Mouse (Mus musculus): ENCODE measurements around the gene Cul3. TPM values are rescaled to one million over a fixed set of nuclear protein-coding genes. Genes with fewer than 3 reads are reported as not detected.

Cul3 gene
- polyA plus RNA-seq, 1 experiment = 15.3 TPM

- Histone ChIP-seq H3K36me3 (ENCODE audit: control insufficient read depth, insufficient read depth, low read length) (no peaks in the 10 kb centered on the region), H3K4me1 (replicated peaks; ENCODE audit: control insufficient read depth, insufficient read depth, low read length) (peaks cover 4% of the 10 kb centered on the region), H3K27me3 (ENCODE audit: control insufficient read depth, insufficient read depth, low read length) (no peaks in the 10 kb centered on the region), H3K4me3 (ENCODE audit: control insufficient read depth, insufficient read depth, low read length) (no peak overlapping the region), H3K27ac (ENCODE audit: control insufficient read depth, insufficient read depth, low read length) (no peak overlapping the region)
- no peak for TF ChIP-seq CTCF (IDR thresholded peaks at IDR 0.05; ENCODE audit: borderline replicate concordance, control insufficient read depth, extremely low read depth, insufficient read depth, low read length, poor library complexity)
- no peak for TF ChIP-seq POLR2A (IDR thresholded peaks at IDR 0.05; ENCODE audit: control insufficient read depth, extremely low read depth, insufficient read depth, low read length, poor library complexity)
- DNase-seq = no peak
- 94% methylated on average over 11 of the region's 11 CpGs for WGBS
These were observed 103.2 kb downstream of the Cul3 start for GRCm38 (mm10) chr1:80236951-80237702.

GRCm38 (mm10) chr1:80236126-80236525 lies 104.2 kb downstream of the Cul3 start:
- 86% methylated on average over 1 of the region's 1 CpGs for WGBS

GRCm38 (mm10) chr1:80230612-80231011 lies 109.7 kb downstream of the Cul3 start:
- no peak for TF ChIP-seq CTCF (IDR thresholded peaks at IDR 0.05; ENCODE audit: borderline replicate concordance, control insufficient read depth, extremely low read depth, insufficient read depth, low read length, poor library complexity)
- TF ChIP-seq POLR2A (IDR thresholded peaks at IDR 0.05; ENCODE audit: control insufficient read depth, extremely low read depth, insufficient read depth, low read length, poor library complexity) = no peak
- Histone ChIP-seq H3K27me3 (ENCODE audit: control insufficient read depth, insufficient read depth, low read length) (no peaks in the 10 kb centered on the region), H3K36me3 (ENCODE audit: control insufficient read depth, insufficient read depth, low read length) (no peaks in the 10 kb centered on the region), H3K27ac (ENCODE audit: control insufficient read depth, insufficient read depth, low read length) (no peak overlapping the region), H3K4me1 (replicated peaks; ENCODE audit: control insufficient read depth, insufficient read depth, low read length) (no peaks in the 10 kb centered on the region), H3K4me3 (ENCODE audit: control insufficient read depth, insufficient read depth, low read length) (no peak overlapping the region)
- 53% methylated on average over 1 of the region's 1 CpGs for WGBS
- no peak for DNase-seq

More at GRCm38 (mm10) chr1:80236126-80236525, 104.2 kb downstream of the Cul3 start:
- no peaks in the 10 kb centered on the region for H3K36me3 ChIP-seq (ENCODE audit: control insufficient read depth, insufficient read depth, low read length)
- no peak overlapping the region for H3K4me3 ChIP-seq (ENCODE audit: control insufficient read depth, insufficient read depth, low read length)
- peaks cover 4% of the 10 kb centered on the region for H3K4me1 ChIP-seq (replicated peaks; ENCODE audit: control insufficient read depth, insufficient read depth, low read length)
- no peak for TF ChIP-seq CTCF (IDR thresholded peaks at IDR 0.05; ENCODE audit: borderline replicate concordance, control insufficient read depth, extremely low read depth, insufficient read depth, low read length, poor library complexity)
- no peak for TF ChIP-seq POLR2A (IDR thresholded peaks at IDR 0.05; ENCODE audit: control insufficient read depth, extremely low read depth, insufficient read depth, low read length, poor library complexity)
- no peak for DNase-seq
- no peak overlapping the region for H3K27ac ChIP-seq (ENCODE audit: control insufficient read depth, insufficient read depth, low read length)
- H3K27me3 ChIP-seq (ENCODE audit: control insufficient read depth, insufficient read depth, low read length) = no peaks in the 10 kb centered on the region

- WGBS = 20% methylated on average over 3 of the region's 3 CpGs
- Histone ChIP-seq H3K4me1 (replicated peaks; ENCODE audit: control insufficient read depth, insufficient read depth, low read length) (peaks cover 7% of the 10 kb centered on the region; the same call in 1 of the 2 replicates), H3K36me3 (ENCODE audit: control insufficient read depth, insufficient read depth, low read length) (no peaks in the 10 kb centered on the region), H3K27ac (ENCODE audit: control insufficient read depth, insufficient read depth, low read length) (0 out of 2 replicates have a peak overlapping the region, but pooled peaks have one; percentile 27), H3K27me3 (ENCODE audit: control insufficient read depth, insufficient read depth, low read length) (no peaks in the 10 kb centered on the region), H3K4me3 (ENCODE audit: control insufficient read depth, insufficient read depth, low read length) (no peak overlapping the region)
- peak; percentile 19 for DNase-seq
- TF ChIP-seq POLR2A (IDR thresholded peaks at IDR 0.05; ENCODE audit: control insufficient read depth, extremely low read depth, insufficient read depth, low read length, poor library complexity) (no peak), CTCF (IDR thresholded peaks at IDR 0.05; ENCODE audit: borderline replicate concordance, control insufficient read depth, extremely low read depth, insufficient read depth, low read length, poor library complexity) (no peak)
These were observed 115.4 kb downstream of the Cul3 start for GRCm38 (mm10) chr1:80224839-80225412.

- Histone ChIP-seq H3K4me1 (replicated peaks; ENCODE audit: control insufficient read depth, insufficient read depth, low read length) (peaks cover 12% of the 10 kb centered on the region), H3K4me3 (ENCODE audit: control insufficient read depth, insufficient read depth, low read length) (no peak overlapping the region), H3K27ac (ENCODE audit: control insufficient read depth, insufficient read depth, low read length) (no peak overlapping the region), H3K36me3 (ENCODE audit: control insufficient read depth, insufficient read depth, low read length) (no peaks in the 10 kb centered on the region), H3K27me3 (ENCODE audit: control insufficient read depth, insufficient read depth, low read length) (no peaks in the 10 kb centered on the region)
- WGBS = 36% methylated on average over 4 of the region's 4 CpGs
- no peak for DNase-seq
- no peak for TF ChIP-seq POLR2A (IDR thresholded peaks at IDR 0.05; ENCODE audit: control insufficient read depth, extremely low read depth, insufficient read depth, low read length, poor library complexity)
- no peak for TF ChIP-seq CTCF (IDR thresholded peaks at IDR 0.05; ENCODE audit: borderline replicate concordance, control insufficient read depth, extremely low read depth, insufficient read depth, low read length, poor library complexity)
These were observed 119.1 kb downstream of the Cul3 start for GRCm38 (mm10) chr1:80221151-80221550.

GRCm38 (mm10) chr1:80218268-80218667 lies 122.0 kb downstream of the Cul3 start, which contains the start of gene Fam124b:
TSS of gene Fam124b (minus strand) at chr1:80218473.
- WGBS = 56% methylated on average over 6 of the region's 6 CpGs
- H3K27me3 ChIP-seq (ENCODE audit: control insufficient read depth, insufficient read depth, low read length) = no peaks in the 10 kb centered on the region
- peaks cover 15% of the 10 kb centered on the region for H3K4me1 ChIP-seq (replicated peaks; ENCODE audit: control insufficient read depth, insufficient read depth, low read length)
- 0 out of 2 replicates have a peak within 1 kb of the TSS, but pooled peaks have one; percentile 29 for H3K27ac ChIP-seq (ENCODE audit: control insufficient read depth, insufficient read depth, low read length)
- H3K36me3 ChIP-seq (ENCODE audit: control insufficient read depth, insufficient read depth, low read length) = no peaks in the 10 kb centered on the region
- no peak for TF ChIP-seq POLR2A (IDR thresholded peaks at IDR 0.05; ENCODE audit: control insufficient read depth, extremely low read depth, insufficient read depth, low read length, poor library complexity)
- no peak for TF ChIP-seq CTCF (IDR thresholded peaks at IDR 0.05; ENCODE audit: borderline replicate concordance, control insufficient read depth, extremely low read depth, insufficient read depth, low read length, poor library complexity)
- peak; percentile 30 for DNase-seq
- H3K4me3 ChIP-seq (ENCODE audit: control insufficient read depth, insufficient read depth, low read length) = no peak within 1 kb of the TSS

Other genes with a start within 250 kb of the Cul3 start
- gene Fam124b, start 122.0 kb downstream of the Cul3 start, polyA plus RNA-seq (2012; rRNA removed) = 0.20 and 0.39 TPM in 2 replicates
- gene Gm45261, start 121.0 kb upstream of the Cul3 start, polyA plus RNA-seq (2012; rRNA removed) = not detected in 2 replicates

All from thymus, adult 2 months (tissue).